Mouse (Mus musculus) thymus, postnatal 0 days (tissue): Measurements from ENCODE around the gene Cyth3. TPM values are rescaled to one million over a fixed set of nuclear protein-coding genes. Genes with fewer than 3 reads are reported as not detected.

Experiments used
- DNase-seq: peaks from one replicate; pipeline ENCODE4 v3.0.0-alpha.2; 2015; ENCODE audit warnings: low spot score
- polyA plus RNA-seq: library from polyadenylated mRNA; unstranded; fragments of >200 nt; fragmentation: Nextera tagmentation; extraction: Ambion mirVana; gene quantifications from 2 replicates; pipeline ENCODE4 v1.2.1, GENCODE M21; 2015

Cyth3 gene
- polyA plus RNA-seq, 1 experiment from 2014 or later: 17.2 TPM

- DNase-seq: no peak
These were observed 12.4 kb downstream of the Cyth3 start for GRCm38 (mm10) chr5:143634550-143635112.

DNA sequence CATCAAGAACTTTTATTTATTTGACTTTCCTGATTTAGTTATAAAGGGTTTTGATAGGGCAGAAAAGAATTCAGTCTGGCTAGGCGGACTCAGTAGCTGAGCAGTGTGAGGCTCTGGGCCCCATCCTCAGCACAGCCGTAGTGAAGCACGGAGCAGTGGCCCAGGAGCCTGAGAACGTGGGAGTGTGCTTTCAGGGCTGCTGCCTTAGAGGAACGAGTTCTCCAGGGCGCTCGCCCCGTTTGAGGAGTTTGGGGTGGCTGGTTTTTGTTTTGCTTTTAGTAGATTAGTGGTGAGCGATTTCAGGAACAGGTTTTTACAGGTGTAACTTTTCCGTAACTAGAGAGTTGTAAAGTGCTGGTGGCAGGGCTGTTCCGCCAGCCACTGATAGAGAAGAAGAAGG is 13.1 kb downstream of the Cyth3 start:
- no peak for DNase-seq

DNA sequence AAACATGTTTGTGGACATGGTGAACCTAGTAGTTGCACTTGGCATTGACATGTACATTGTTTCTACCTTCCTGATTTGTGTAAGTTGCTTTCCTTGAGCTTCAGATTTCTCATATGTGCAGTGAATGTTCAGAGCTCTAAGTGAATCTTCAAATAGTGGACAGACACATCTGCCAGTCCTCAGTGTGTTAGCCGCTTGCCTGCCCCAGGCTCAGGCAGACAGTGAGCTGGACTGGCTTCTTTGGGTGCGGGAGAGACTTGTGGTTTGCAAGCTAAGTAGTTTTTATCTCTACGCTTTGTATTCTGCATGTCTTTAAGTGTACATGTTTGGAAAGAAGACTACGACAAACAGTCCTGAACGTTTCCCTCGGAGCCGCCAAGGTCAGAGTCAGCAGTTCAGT is 13.9 kb downstream of the Cyth3 start:
- no peak for DNase-seq

DNA sequence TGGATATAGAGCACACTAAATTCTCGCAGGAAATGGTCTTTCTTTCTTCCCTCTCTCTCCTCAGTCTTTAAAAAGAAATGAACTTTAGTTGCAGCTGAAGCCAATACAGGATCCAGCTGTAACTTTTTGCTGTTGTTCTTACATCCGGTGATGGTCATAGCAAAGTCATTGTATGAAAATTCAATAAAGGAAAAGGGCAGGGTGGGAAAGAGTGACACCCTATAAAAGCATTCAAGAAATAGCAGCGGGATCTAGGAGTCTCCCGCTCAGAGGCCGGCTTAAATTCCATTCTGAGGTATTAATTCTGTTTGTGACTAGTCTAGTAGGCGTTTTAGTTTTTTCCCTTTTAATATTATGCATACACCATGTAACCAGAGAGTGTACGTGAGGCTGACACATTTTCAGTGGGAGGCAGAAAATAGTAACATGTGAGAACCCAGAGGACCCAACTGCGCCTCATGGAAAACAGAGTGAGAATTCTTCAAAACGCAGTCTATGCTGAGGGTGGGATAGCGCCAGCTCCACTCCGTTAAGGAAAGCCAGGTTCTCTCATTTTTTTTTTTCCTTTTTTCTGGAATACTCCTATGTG is 15.7 kb downstream of the Cyth3 start:
- DNase-seq: no peak

- DNase-seq: no peak
These were observed 16.4 kb downstream of the Cyth3 start for GRCm38 (mm10) chr5:143638516-143639270.

DNA sequence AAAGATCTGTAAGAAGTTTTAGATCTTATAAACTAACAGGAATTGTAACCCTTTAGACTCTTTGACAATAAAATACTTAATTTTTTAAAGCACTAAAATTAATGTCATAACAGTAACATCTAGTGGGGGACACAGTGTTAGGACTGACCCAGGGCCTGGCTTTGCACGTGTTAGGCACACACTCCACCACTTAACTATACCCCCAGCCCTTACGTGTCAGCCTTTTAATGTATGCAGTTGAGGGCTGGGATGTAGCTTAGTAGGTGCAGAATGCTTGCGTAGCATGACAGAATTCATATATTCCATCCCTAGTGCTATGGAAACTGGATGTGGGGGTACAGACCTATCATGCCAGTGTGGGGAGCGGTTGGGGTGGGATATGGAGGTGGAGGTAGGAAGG is 17.1 kb downstream of the Cyth3 start:
- DNase-seq: no peak

- DNase-seq: no peak
These were observed 17.6 kb downstream of the Cyth3 start for GRCm38 (mm10) chr5:143639810-143640209.

GRCm38 (mm10) chr5:143641503-143641902 is 19.3 kb downstream of the Cyth3 start:
- DNase-seq: no peak

GRCm38 (mm10) chr5:143642262-143642831 is 20.1 kb downstream of the Cyth3 start:
- DNase-seq: no peak

GRCm38 (mm10) chr5:143645976-143646375 is 23.7 kb downstream of the Cyth3 start:
- DNase-seq: no peak

DNA sequence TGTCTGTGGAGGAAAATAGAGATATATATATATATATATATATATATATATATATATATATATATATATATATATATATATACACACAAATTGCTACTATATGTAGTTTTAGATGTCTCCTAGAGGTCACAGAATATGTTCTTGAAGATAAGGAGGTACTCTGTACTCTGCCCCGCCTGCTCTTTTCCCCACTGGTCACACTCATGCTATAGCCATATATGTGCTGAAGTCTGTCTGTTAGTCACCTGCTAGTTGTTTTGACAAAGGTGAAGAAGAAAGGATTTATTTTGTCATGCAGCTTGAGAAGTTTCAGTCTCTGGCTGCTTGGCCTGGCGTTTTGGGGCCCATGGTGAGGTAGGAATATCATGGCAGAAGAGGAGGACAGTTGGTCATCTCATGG is 25.2 kb downstream of the Cyth3 start:
- no peak for DNase-seq

GRCm38 (mm10) chr5:143648058-143648457 is 25.8 kb downstream of the Cyth3 start:
- no peak for DNase-seq

DNA sequence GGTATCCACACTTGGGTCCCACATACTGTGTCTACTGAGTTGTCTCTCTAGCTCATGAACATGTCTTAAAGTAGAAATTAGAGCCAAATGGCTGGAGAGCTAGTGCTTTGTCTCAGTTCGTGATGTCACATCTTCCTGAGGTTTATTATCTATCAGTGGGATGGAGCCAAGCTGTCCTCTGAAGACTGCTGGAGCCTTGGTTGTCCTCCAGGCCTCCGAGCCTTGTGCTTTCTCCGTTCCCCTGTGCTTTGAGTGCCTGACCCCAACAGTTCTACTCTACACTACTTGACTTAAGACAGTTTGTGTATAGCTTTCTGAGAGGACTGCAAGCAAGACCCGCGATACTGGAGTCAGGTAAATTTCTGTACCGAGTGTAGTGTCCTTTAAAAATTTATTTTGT is 26.9 kb downstream of the Cyth3 start:
- DNase-seq: no peak

- DNase-seq: no peak
These were observed 29.8 kb downstream of the Cyth3 start for GRCm38 (mm10) chr5:143651855-143652631.

- no peak for DNase-seq
These were observed 31.2 kb downstream of the Cyth3 start for GRCm38 (mm10) chr5:143653497-143653896.

- peak; percentile 80 for DNase-seq
These were observed 32.6 kb downstream of the Cyth3 start for GRCm38 (mm10) chr5:143654670-143655510.

GRCm38 (mm10) chr5:143655511-143655943 is 33.3 kb downstream of the Cyth3 start:
- DNase-seq: peak; percentile 15

GRCm38 (mm10) chr5:143656708-143657245 is 34.5 kb downstream of the Cyth3 start:
- DNase-seq: no peak

DNA sequence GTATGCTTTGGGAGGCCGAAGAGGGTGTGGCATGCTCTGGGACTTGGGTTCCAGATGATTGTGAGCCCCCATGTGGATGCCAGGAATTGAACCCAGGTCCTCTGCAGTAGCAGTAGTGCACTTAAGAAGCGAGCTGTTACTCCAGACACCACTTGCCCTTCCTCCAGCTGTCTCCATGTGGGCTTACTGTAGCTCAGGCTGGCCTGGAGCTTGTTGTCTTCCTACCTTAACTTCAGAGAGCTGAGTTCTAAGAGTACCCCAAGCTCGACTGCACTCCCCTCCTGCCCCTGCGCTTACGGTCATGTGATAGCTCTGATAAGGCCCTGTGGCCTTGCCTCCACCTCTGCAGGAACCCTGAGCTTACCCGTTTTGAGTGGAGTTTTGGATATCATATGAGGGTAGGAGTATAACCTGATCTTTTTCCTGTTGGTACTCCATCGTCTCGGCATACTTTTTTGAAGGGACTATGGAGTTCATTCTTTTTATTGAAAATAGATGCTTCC is 36.8 kb downstream of the Cyth3 start:
- DNase-seq: no peak

DNA sequence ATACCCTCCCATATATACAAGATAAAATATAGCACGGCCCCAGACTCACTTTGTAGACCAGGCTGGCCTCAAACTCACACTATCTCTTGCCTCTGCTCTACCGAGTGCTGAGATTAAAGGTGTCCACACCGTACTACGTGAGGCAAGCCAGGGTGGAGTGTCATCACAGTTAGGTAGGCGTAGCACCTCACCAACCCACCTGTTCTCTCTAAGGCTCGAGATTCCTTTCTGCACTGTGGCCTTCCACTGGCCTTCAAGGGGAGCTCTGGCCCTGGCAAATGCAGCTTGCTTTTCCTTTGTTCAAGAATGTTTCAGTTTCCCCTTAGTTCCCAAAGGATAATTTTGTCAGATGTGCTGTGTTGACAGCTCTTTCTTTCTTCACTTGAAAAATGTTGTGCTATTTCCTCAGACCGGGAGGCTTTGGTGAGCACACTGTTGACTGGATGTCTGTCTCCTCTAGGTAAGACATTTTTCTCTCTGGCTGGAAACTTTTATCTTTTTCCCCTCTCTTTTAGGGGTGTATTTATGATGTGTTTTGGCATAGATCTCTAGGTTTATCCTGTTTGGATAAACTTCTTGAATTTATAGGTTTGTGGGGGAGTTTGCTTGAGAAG is 40.9 kb downstream of the Cyth3 start:
- DNase-seq: no peak
